Comparison of ENCODE assay signal across 9 mouse cellular contexts in the genomic region with DNA sequence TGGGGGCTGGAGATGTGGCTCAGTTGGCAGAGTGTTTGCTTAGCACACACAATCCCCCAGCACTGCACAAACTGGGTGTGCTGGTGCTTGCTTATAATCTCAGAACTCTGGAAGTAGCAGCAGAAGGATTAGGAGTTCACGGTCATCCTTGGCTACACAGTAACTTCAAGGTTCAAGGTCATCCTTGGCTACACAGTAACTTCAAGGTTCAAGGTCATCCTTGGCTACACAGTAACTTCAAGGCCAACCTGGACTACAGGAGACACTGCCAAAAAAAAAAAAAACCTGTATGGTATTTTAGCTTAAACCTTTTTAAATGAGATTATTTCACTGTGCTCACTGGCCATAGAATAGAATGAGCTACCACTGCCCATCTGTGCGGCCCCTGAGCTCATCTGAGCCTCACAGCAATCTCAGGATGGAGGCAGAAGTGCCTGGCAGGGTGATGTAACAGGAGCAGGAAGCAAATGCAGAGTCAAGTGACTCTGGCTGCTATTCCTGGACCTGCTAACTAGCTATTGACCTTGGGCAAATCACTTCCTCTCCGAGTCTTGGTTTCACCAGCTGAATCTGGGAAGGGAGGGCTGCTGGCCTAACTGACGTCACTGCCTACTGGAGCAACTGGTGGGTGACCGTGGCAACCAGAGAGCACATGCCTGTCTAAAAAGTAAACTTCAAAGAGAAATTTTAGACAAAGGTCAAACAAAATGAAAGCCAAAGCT. TPM values are rescaled to one million over a fixed set of nuclear protein-coding genes. Genes with fewer than 3 reads are reported as not detected.
A peak's percentile ranks its signal among the peaks of the same experiment; 100 is the strongest.
DNase-seq lines count a peak whose midpoint lies in the region; ATAC-seq and TF ChIP-seq lines count a peak whose summit lies in the region.
"Had no signal": no experiment of that assay in that cellular context is flagged by ENCODE, and none has a peak within 500 bp of the region (broad histone marks: within the 10 kb centered on the region; RNA-seq: fewer than 3 reads in every experiment).

No protein-coding gene starts in this region.

- ATAC-seq in forebrain, postnatal 0 days, result no peak

- H3K4me3 ChIP-seq in heart, embryonic 10.5 days, result no peak overlapping the region
- H3K4me3 ChIP-seq in forebrain, postnatal 0 days (ENCODE audit: low read depth, low read length), result no peak overlapping the region
- H3K4me3 ChIP-seq: erythroblast, embryonic 14.5 days had no signal

- H3K4me1 ChIP-seq in heart, embryonic 10.5 days, result peaks cover 14% of the 10 kb centered on the region; the same call in 1 of the 2 replicates
- H3K4me1 ChIP-seq in forebrain, postnatal 0 days (ENCODE audit: insufficient read depth), result no peaks in the 10 kb centered on the region

- H3K27ac ChIP-seq in heart, embryonic 10.5 days, result peak overlapping the region; percentile 59; the same call in 1 of the 2 replicates
- no peak overlapping the region for H3K27ac ChIP-seq in forebrain, postnatal 0 days (ENCODE audit: low read depth, low read length)

- no peaks in the 10 kb centered on the region for H3K27me3 ChIP-seq in heart, embryonic 10.5 days (ENCODE audit: insufficient read depth, poor library complexity, severe bottlenecking)
- H3K27me3 ChIP-seq in forebrain, postnatal 0 days (ENCODE audit: insufficient read depth, low read length), result no peaks in the 10 kb centered on the region

- no peak for TF ChIP-seq CTCF in forebrain, postnatal 0 days (IDR thresholded peaks at IDR 0.05; ENCODE audit: low read depth)

- peaks cover 5% of the 10 kb centered on the region; the same call in 1 of the 2 replicates for H3K36me3 ChIP-seq in heart, embryonic 10.5 days
- peaks cover 47% of the 10 kb centered on the region for H3K36me3 ChIP-seq in forebrain, postnatal 0 days (ENCODE audit: insufficient read depth)

- DNase-seq in layer of hippocampus, adult 11-12 months (ENCODE audit: low spot score), result peak; percentile 52
- DNase-seq in layer of hippocampus, postnatal 36 days, result no peak
- DNase-seq in heart, embryonic 10.5 days (ENCODE audit: low spot score), result no peak
- peak; percentile 17 to 39 for DNase-seq in kidney, postnatal 4 days
- DNase-seq in skeletal muscle tissue, adult 2 months (ENCODE audit: low read depth, low spot score), result peak; percentile 86
- DNase-seq in layer of hippocampus, adult 9-10 months (ENCODE audit: low spot score), result no peak
- no peak for DNase-seq in T-cell, adult 2 months (ENCODE audit: low spot score)
- no peak for DNase-seq in forebrain, postnatal 0 days

- H3K9me3 ChIP-seq in heart, embryonic 10.5 days, result no peaks in the 10 kb centered on the region
- no peaks in the 10 kb centered on the region for H3K9me3 ChIP-seq in forebrain, postnatal 0 days (ENCODE audit: low read length)

- H3K4me2 ChIP-seq in forebrain, postnatal 0 days (ENCODE audit: low read depth), result no peak overlapping the region

- no peak overlapping the region for H3K9ac ChIP-seq in forebrain, postnatal 0 days

- 47% methylated on average over 5 of the region's 5 CpGs for WGBS in heart, embryonic 10.5 days
- WGBS in forebrain, postnatal 0 days, result 76% methylated on average over 5 of the region's 5 CpGs

RNA-seq across cellular contexts. Expression of gene Sergef, which starts 24.2 kb away (rescaled TPM):
- 10 to 100 TPM; 42.4 to 45.4 TPM for total RNA-seq in layer of hippocampus, postnatal 36 days (2021)
- polyA plus RNA-seq in heart, embryonic 10.5 days (2016; fragmentation: Nextera tagmentation; extraction: Ambion mirVana), result 12.0 and 12.5 TPM in 2 replicates
- total RNA-seq in forebrain, postnatal 0 days (2014; rRNA removed), result 50.7 and 54.5 TPM in 2 replicates
- 40.4 and 46.9 TPM in 2 replicates for polyA plus RNA-seq in forebrain, postnatal 0 days (2015; fragmentation: Nextera tagmentation; extraction: Ambion mirVana)

RNA-seq across cellular contexts. Expression of gene Tph1, which starts 56.9 kb away (rescaled TPM):
- under 1 TPM; 0.10 to 0.25 TPM for total RNA-seq in layer of hippocampus, postnatal 36 days (2021)
- polyA plus RNA-seq in heart, embryonic 10.5 days (2016; fragmentation: Nextera tagmentation; extraction: Ambion mirVana), result 0.19 TPM in 1 of 2 replicates, not detected in the other
- total RNA-seq in forebrain, postnatal 0 days (2014; rRNA removed), result 1.3 and 3.6 TPM in 2 replicates
- polyA plus RNA-seq in forebrain, postnatal 0 days (2015; fragmentation: Nextera tagmentation; extraction: Ambion mirVana), result 0.99 and 1.9 TPM in 2 replicates
- polyA plus RNA-seq: erythroblast, embryonic 14.5 days had no signal

Comparison
In these comparisons a context has a peak if more than half of its experiments do, and no peak if none do; other contexts are left out.
1. DNase-seq: peak in layer of hippocampus, adult 11-12 months (single experiment), kidney, postnatal 4 days (2 of 2) and skeletal muscle tissue, adult 2 months (single experiment); none in layer of hippocampus, postnatal 36 days (0 of 2), heart, embryonic 10.5 days (single experiment), layer of hippocampus, adult 9-10 months (single experiment), T-cell, adult 2 months (single experiment) and forebrain, postnatal 0 days (single experiment).